Mouse (Mus musculus): ENCODE data around the gene Hebp1.

GRCm38 (mm10) chr6:135205802-135206201 is 8.0 kb upstream of the Hebp1 start:
- TF ChIP-seq CTCF (IDR thresholded peaks at IDR 0.05; ENCODE audit: low read depth): no peak
- TF ChIP-seq EP300 (IDR thresholded peaks at IDR 0.05; ENCODE audit: low read depth): no peak
